Mouse (Mus musculus): ENCODE measurements around the gene Gm6367. TPM values are rescaled to one million over a fixed set of nuclear protein-coding genes. Genes with fewer than 3 reads are reported as not detected.
"Not testable (repeated sequence)": the region's sequence is repeated elsewhere in the genome, so short reads cannot be mapped to it uniquely, and the experiment has no call there.

Gm6367 gene
- not detected for total RNA-seq (2021)

GRCm38 (mm10) chr5:94988326-94988725 is at the start of gene Gm6367:
Gene Gm6367 (plus strand): TSS chr5:94988626.
- intact Hi-C loops (cut with DNase I); DNase-seq (ENCODE audit: low spot score in 2 of 2): not testable (repeated sequence)

Other genes starting within 250 kb of the Gm6367 start
- gene Gm3183, start 123.2 kb upstream of the Gm6367 start, total RNA-seq (2021): not detected
- not detected for gene Gm7942, start 118.3 kb downstream of the Gm6367 start, total RNA-seq (2021)
- not detected for gene Gm16513, start 194.0 kb downstream of the Gm6367 start, total RNA-seq (2021)